Mouse (Mus musculus) kidney, adult 2 months (tissue): ENCODE data around the gene Magi1.

Source experiments
- CTCF ChIP-seq: fragments of 200-500 bp; conservative IDR thresholded peaks from 2 replicates; pipeline ENCODE4 v1.5.1; 2011; ENCODE audit warnings: low read depth, mild to moderate bottlenecking, control low read depth, low read length, moderate library complexity, mixed read lengths; ENCODE audit not compliant: insufficient read depth, insufficient read length
- POLR2A ChIP-seq: fragments of 200-500 bp; IDR thresholded peaks from one replicate; pipeline ENCODE4 v1.6.1; 2011; ENCODE audit warnings: low read depth, low read length, control low read depth

DNA sequence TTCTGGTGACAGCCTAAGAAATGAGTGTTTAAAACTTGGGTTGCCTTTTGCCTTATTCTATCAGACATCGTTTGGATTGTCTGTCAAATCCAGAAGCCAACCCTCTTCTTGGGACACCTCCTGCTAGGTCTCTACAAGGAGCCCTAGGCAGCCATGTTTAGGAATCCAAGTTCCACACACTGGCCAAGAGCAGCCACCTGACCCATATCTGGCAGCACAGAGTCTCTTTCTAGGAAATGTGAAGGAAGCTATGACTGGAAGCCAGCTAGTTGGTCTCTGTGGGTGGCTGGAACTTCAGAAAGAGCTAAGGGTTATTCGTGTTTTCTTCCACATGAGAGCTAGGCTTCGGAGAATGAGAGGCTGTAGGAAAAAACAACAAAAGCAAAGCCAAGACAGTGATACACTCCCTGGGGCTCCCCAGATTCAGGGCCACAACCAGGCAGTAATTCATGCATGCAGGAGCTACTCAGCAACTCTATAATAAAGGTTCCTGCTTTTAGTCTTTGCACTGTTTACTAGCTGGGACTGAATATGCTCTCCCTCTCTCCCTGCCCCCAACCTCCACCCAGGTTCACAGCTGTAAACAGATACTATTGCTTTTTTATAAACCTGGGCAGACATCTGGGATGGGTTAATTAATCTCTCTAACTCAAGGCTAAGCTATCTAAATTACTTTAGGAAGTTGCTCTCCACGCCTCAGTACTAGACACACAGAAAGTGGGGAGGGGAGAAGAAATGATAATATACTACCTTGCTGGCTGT is 188.6 kb downstream of the Magi1 start:
- TF ChIP-seq CTCF (no peak), POLR2A (no peak)
